Mouse (Mus musculus) liver (tissue): ENCODE results near the gene Selenom.

Source experiments
- DNase-seq: peaks from one replicate; pipeline ENCODE4 v3.0.0-alpha.2; 2020; ENCODE audit warnings: mixed read lengths

The Selenom gene

GRCm38 (mm10) chr11:3531634-3532033 lies 17.1 kb downstream of the Selenom start:
- no peak for DNase-seq

GRCm38 (mm10) chr11:3532101-3532931 lies 17.8 kb downstream of the Selenom start:
- no peak for DNase-seq

GRCm38 (mm10) chr11:3533406-3533932 lies 19.0 kb downstream of the Selenom start:
- no peak for DNase-seq

GRCm38 (mm10) chr11:3534956-3535355 lies 20.5 kb downstream of the Selenom start:
- DNase-seq = peak; percentile 19

- DNase-seq = peak; percentile 93
Measured at GRCm38 (mm10) chr11:3535406-3535986, 21.0 kb downstream of the Selenom start.

- no peak for DNase-seq
Measured at GRCm38 (mm10) chr11:3536082-3536481, 21.6 kb downstream of the Selenom start.

GRCm38 (mm10) chr11:3536745-3537333 lies 22.4 kb downstream of the Selenom start:
- DNase-seq = no peak

GRCm38 (mm10) chr11:3537711-3538110 lies 23.2 kb downstream of the Selenom start:
- DNase-seq = no peak

GRCm38 (mm10) chr11:3538341-3538740 lies 23.9 kb downstream of the Selenom start:
- DNase-seq = no peak

GRCm38 (mm10) chr11:3539111-3539825 lies 24.8 kb downstream of the Selenom start:
- DNase-seq = peak; percentile 89

- DNase-seq = no peak
Measured at GRCm38 (mm10) chr11:3539826-3540196, 25.3 kb downstream of the Selenom start.

- DNase-seq = no peak
Measured at GRCm38 (mm10) chr11:3540451-3541085, 26.1 kb downstream of the Selenom start, which contains the start of gene Smtn. TSS of gene Smtn (minus strand) at chr11:3540612.

- no peak for DNase-seq
Measured at GRCm38 (mm10) chr11:3541932-3542331, 27.4 kb downstream of the Selenom start.

- DNase-seq = no peak
Measured at GRCm38 (mm10) chr11:3543001-3543400, 28.5 kb downstream of the Selenom start.

- no peak for DNase-seq
Measured at GRCm38 (mm10) chr11:3544409-3544808, 29.9 kb downstream of the Selenom start.

- DNase-seq = no peak
Measured at GRCm38 (mm10) chr11:3545531-3546241, 31.2 kb downstream of the Selenom start.

- DNase-seq = no peak
Measured at GRCm38 (mm10) chr11:3546242-3546562, 31.7 kb downstream of the Selenom start.

GRCm38 (mm10) chr11:3547047-3547446 lies 32.6 kb downstream of the Selenom start:
- no peak for DNase-seq

GRCm38 (mm10) chr11:3547969-3548368 lies 33.5 kb downstream of the Selenom start:
- DNase-seq = peak; percentile 45

GRCm38 (mm10) chr11:3548564-3549295 lies 34.2 kb downstream of the Selenom start:
- no peak for DNase-seq

GRCm38 (mm10) chr11:3549791-3550190 lies 35.3 kb downstream of the Selenom start:
- no peak for DNase-seq
